Mouse (Mus musculus) ES-Bruce4 (cell line): ENCODE measurements around the gene Idua.

ENCODE experiments used
- CTCF ChIP-seq: IDR thresholded peaks from one replicate; pipeline ENCODE4 v1.8.1; 2011; ENCODE audit warnings: low read depth, low read length
- EP300 ChIP-seq: IDR thresholded peaks from 2 replicates; pipeline ENCODE4 v1.6.1; 2011; ENCODE audit warnings: low read depth, low read length; ENCODE audit not compliant: insufficient read depth
- POLR2A ChIP-seq: IDR thresholded peaks from one replicate; pipeline ENCODE4 v1.8.1; 2011; ENCODE audit warnings: low read length; ENCODE audit not compliant: insufficient read depth

- TF ChIP-seq EP300, result no peak
- TF ChIP-seq CTCF, result no peak
- TF ChIP-seq POLR2A, result no peak
These were observed 43.9 kb downstream of the Idua start for GRCm38 (mm10) chr5:108703754-108704626.
